Mouse (Mus musculus) heart, adult 2 months (tissue): ENCODE measurements around the gene Fam90a1a. TPM values are rescaled to one million over a fixed set of nuclear protein-coding genes. Genes with fewer than 3 reads are reported as not detected.
"Not testable (repeated sequence)": the region's sequence is repeated elsewhere in the genome, so short reads cannot be mapped to it uniquely, and the experiment has no call there.

Experiments
- DNase-seq, 2 experiments: peaks; one replicate each; pipeline ENCODE4 v3.0.0; 2021
- H3K27ac ChIP-seq: fragments of 200-600 bp; 2 replicates; pipeline ENCODE4 v1.8.1; 2022
- H3K27me3 ChIP-seq: fragments of 200-500 bp; 2 replicates; pipeline ENCODE4 v1.6.1; 2012; ENCODE audit warnings: mild to moderate bottlenecking, low read length, inconsistent platforms, mixed read lengths; ENCODE audit not compliant: control insufficient read depth, insufficient read depth
- H3K36me3 ChIP-seq: fragments of 200-500 bp; 2 replicates; pipeline ENCODE4 v1.6.1; 2012; ENCODE audit warnings: low read length, inconsistent platforms; ENCODE audit not compliant: control insufficient read depth, insufficient read depth
- H3K4me1 ChIP-seq: fragments of 200-500 bp; 2 replicates; pipeline ENCODE4 v1.6.1; 2011; ENCODE audit warnings: low read length; ENCODE audit not compliant: control insufficient read depth, insufficient read depth
- H3K4me3 ChIP-seq: fragments of 200-600 bp; 2 replicates; pipeline ENCODE4 v1.8.1; 2022
- H3K79me2 ChIP-seq: fragments of 200-500 bp; replicated peaks from 2 replicates; pipeline ENCODE4 v1.6.1; 2012; ENCODE audit warnings: mild to moderate bottlenecking, inconsistent platforms, low read length, moderate library complexity, mixed read lengths; ENCODE audit not compliant: control insufficient read depth, insufficient read depth
- H3K9ac ChIP-seq: fragments of 200-500 bp; 2 replicates; pipeline ENCODE4 v1.6.1; 2012; ENCODE audit warnings: low read depth, mild to moderate bottlenecking, control low read depth, inconsistent platforms, low read length, mixed read lengths
- CTCF ChIP-seq: fragments of 200-600 bp; IDR thresholded peaks from 2 replicates; pipeline ENCODE4 v1.8.1; 2022; ENCODE audit warnings: antibody characterized with exemption, mild to moderate bottlenecking, moderate library complexity
- EP300 ChIP-seq: fragments of 200-500 bp; IDR thresholded peaks from 2 replicates; pipeline ENCODE4 v1.6.1; 2011; ENCODE audit warnings: low read depth, low read length, control low read depth; ENCODE audit not compliant: insufficient read depth
- POLR2A ChIP-seq: fragments of 200-500 bp; IDR thresholded peaks from 2 replicates; pipeline ENCODE4 v1.6.1; 2011; ENCODE audit warnings: mild to moderate bottlenecking, low read depth, low read length, control low read depth; ENCODE audit not compliant: insufficient read depth
- WGBS: fragments of 180-500 bp; shearing (Covaris S2); methylation state at CpG from one replicate; pipeline ENCODE4 v1.1.7; 2018; 5-methylcytosine and 5-hydroxymethylcytosine counted together
- intact Hi-C: fragments of 180-260 bp; cut with DNase I; formaldehyde crosslinking; loops from one replicate; pipeline ENCODE4 v1.15.1; 2025
- long read RNA-seq: library from polyadenylated mRNA; stranded (forward); transcript quantifications from one replicate; pipeline ENCODE4 v2.0.0, GENCODE M21; 2021
- polyA plus RNA-seq: library from polyadenylated mRNA; depleted of rRNA; stranded (reverse); fragments of >200 nt; gene quantifications from 2 replicates; pipeline ENCODE4 v1.2.3, GENCODE M21; 2012; rRNA removed
- total RNA-seq, 2 experiments: library from RNA; stranded (reverse); gene quantifications; 2 replicates each; pipeline ENCODE4 v1.2.3; 2021

Fam90a1a gene
- total RNA-seq, result not detected
- not detected in 2 replicates for polyA plus RNA-seq
- long read RNA-seq, result 0 reads

DNA sequence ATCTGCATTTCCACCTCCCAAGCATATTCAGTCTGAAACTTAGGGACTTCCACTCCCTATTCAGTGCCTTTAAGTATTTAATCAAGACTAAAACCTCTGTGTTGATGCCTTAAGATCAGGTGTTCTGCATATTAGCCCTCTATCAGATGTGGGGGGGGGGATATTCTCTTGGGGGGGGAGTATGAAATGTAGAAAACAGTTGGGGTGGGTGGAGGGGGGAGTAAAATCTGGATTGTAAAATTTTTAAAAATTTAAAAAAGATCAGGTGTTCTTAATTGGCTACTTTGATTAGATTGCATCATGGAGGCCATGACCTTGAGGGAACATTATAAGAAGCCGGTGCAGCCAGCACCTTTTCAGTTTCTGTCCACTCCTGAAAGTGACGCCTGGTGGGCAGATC, at the start of gene Fam90a1a:
TSS of gene Fam90a1a (plus strand) at position 301 of the 400 bp plus-strand sequence.
- 87% methylated on average over 2 of the region's 2 CpGs for WGBS
- H3K36me3 ChIP-seq, result no peaks in the 10 kb centered on the region

DNA sequence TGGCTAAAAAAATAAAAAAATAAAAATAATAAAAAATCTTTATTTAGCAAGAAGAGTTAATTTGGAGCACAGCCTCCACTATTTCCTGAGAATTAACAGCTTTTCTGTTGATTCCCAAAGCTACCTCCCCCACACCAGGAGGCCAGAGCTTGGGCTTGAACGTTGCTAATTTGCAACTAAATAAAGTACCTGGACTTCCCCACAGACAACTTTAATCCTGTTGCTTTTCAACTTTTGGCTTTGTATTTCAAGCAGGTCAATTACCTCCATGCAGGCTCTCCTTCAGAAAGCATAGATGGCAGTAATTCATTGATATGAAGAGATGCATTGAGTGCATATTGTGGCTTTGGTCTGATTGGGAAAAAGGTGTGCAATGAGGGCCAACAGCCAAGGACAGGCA, 46.6 kb upstream of the Fam90a1a start:
- WGBS, result 4% methylated on average over 1 of the region's 1 CpGs

More for the DNA sequence above, at the start of gene Fam90a1a:
- Histone ChIP-seq H3K4me1 (no peaks in the 10 kb centered on the region), H3K27me3 (no peaks in the 10 kb centered on the region), H3K27ac (no peak within 1 kb of the TSS), H3K9ac (no peak within 1 kb of the TSS), H3K79me2 (no peaks in the 10 kb centered on the region), H3K4me3 (no peak within 1 kb of the TSS)
- intact Hi-C loops, result no loop called here
- DNase-seq, result no peak
- no peak for TF ChIP-seq CTCF
- TF ChIP-seq EP300, result no peak
- TF ChIP-seq POLR2A, result no peak

DNA sequence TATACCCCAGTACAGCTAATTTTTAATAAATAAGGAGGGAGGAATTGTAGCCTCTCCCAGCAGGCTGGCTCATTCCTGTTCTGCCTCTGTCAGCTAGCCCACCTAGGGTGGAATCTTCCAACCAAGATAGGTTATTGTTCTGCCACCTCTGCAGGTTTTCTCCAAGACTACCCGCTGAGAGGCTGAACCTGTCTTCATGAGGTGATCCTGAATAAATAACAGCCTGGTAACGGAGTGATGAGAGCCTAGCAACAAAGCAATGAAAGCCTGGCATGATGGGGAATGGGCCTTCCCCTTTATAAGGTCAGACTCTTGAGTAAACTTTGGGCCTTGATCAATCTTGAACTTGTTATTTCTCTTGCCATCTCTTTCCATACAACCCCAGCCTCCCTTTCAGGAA, 46.0 kb upstream of the Fam90a1a start:
- Histone ChIP-seq H3K9ac (no peak overlapping the region), H3K27ac (no peak overlapping the region), H3K4me1 (no peaks in the 10 kb centered on the region), H3K27me3 (no peaks in the 10 kb centered on the region), H3K36me3 (no peaks in the 10 kb centered on the region), H3K79me2 (no peaks in the 10 kb centered on the region), H3K4me3 (no peak overlapping the region)
- 33% methylated on average over 2 of the region's 2 CpGs for WGBS
- DNase-seq, result no peak
- TF ChIP-seq POLR2A (no peak), CTCF (no peak), EP300 (no peak)
- intact Hi-C loops, result no loop called here

More for the DNA sequence above, 46.6 kb upstream of the Fam90a1a start:
- no peaks in the 10 kb centered on the region for H3K36me3 ChIP-seq
- H3K4me1 ChIP-seq, result no peaks in the 10 kb centered on the region
- no peak overlapping the region for H3K9ac ChIP-seq
- H3K27ac ChIP-seq, result no peak overlapping the region
- no peak for DNase-seq
- no peaks in the 10 kb centered on the region for H3K27me3 ChIP-seq
- TF ChIP-seq CTCF, result no peak
- TF ChIP-seq EP300, result no peak
- no peak for TF ChIP-seq POLR2A
- H3K4me3 ChIP-seq, result no peak overlapping the region
- no peaks in the 10 kb centered on the region for H3K79me2 ChIP-seq
- intact Hi-C loops, result no loop called here

DNA sequence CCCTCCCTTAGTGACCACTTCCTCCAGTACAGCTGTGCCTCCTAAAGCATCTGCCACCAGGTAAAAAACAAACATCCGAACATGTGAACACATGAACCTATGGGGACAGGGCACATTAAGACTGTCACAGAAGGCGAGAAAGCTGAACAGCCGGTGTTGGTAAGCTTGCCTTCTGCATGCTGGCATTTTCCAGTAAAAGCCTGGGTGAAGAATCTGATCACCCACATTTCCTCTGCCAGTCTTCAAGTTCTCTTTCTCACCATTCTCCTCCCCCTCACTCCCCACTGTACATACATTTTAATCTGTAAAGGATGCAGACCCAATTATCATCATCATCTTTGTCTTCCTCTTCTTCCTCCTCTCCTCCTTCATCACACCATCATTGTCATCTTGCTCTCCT, 42.9 kb upstream of the Fam90a1a start:
- no peaks in the 10 kb centered on the region for H3K36me3 ChIP-seq
- H3K4me1 ChIP-seq, result no peaks in the 10 kb centered on the region
- no peak overlapping the region for H3K9ac ChIP-seq
- intact Hi-C loops, result no loop called here
- WGBS, result 73% methylated on average over 3 of the region's 3 CpGs
- no peak overlapping the region for H3K27ac ChIP-seq
- no peaks in the 10 kb centered on the region for H3K79me2 ChIP-seq
- DNase-seq, result no peak
- no peak overlapping the region for H3K4me3 ChIP-seq
- H3K27me3 ChIP-seq, result no peaks in the 10 kb centered on the region
- TF ChIP-seq EP300 (no peak), CTCF (no peak), POLR2A (no peak)

DNA sequence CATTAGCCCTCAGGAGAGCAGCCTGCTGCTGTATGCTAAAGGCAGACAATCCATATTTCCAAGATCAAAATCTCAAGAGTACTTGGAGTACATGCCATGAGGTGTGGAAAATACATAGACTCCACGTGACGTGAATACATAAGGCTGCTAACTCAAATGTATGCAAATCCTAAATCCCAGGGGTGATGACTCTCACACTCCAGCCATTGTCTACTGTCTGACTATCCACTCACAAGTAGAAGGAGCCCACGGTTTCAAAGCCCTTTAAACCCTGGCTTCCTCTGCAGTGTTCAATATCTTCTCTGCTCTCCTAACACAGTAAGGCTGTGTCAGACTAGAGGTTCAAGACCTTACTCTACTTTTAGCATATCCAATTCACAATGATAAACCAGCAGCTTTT, 27.8 kb upstream of the Fam90a1a start:
- H3K27ac ChIP-seq, H3K27me3 ChIP-seq, H3K79me2 ChIP-seq, H3K36me3 ChIP-seq, H3K4me1 ChIP-seq, intact Hi-C loops, H3K9ac ChIP-seq, DNase-seq, H3K4me3 ChIP-seq: not testable (repeated sequence)
- WGBS, result 65% methylated on average over 3 of the region's 3 CpGs

DNA sequence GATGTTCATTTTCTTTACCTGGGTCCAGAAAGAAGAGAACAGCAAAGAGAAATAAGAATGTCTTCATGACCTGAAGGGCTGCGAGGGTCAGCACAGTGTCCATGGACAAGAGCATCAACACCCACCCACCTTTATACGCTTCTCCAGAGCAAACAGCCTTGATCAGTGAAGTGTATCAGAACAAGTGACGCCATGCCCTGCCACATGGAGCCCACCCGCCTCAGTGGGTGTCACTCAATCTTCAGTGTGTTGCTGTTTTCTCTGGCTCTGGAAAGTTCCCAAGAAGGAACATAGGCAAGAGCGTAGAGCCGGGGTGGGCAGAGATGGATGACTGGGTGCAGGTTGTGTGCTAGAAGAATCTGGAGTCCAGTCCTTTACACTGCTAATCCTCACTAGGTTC, 25.9 kb upstream of the Fam90a1a start, which contains the start of gene Defb15:
TSS of gene Defb15 (minus strand) at position 101 of the 400 bp plus-strand sequence.
- WGBS, result 86% methylated on average over 6 of the region's 6 CpGs
- H3K9ac ChIP-seq, result no peak within 1 kb of the TSS
- no peak for DNase-seq
- TF ChIP-seq POLR2A, result no peak
- H3K4me1 ChIP-seq, result no peaks in the 10 kb centered on the region
- no peaks in the 10 kb centered on the region for H3K36me3 ChIP-seq
- no peaks in the 10 kb centered on the region for H3K79me2 ChIP-seq
- no peak within 1 kb of the TSS for H3K4me3 ChIP-seq
- no peak within 1 kb of the TSS for H3K27ac ChIP-seq
- intact Hi-C loops, result no loop called here
- no peaks in the 10 kb centered on the region for H3K27me3 ChIP-seq

DNA sequence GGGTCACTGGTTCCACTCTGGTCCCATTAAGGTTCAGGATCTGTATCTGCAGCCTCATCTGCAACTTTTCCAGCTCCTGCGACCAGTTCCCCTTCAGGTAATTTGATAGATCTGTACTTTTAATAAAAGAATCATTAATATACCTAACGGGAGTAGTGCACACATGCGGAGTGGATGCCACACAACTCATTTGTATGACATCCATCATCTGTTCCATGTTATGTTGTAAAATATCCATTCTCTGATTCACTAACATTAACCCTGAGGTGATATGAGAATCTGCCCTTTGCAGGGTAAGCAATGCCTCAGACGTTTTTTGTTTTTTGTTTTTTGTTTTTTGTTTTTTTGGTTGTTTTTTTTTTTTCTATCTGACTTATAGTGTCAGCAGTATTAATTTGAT, 20.5 kb upstream of the Fam90a1a start, which contains the start of gene Defb35:
TSS of gene Defb35 (plus strand) at position 301 of the 400 bp plus-strand sequence.
- H3K27me3 ChIP-seq, H3K36me3 ChIP-seq, H3K4me1 ChIP-seq, H3K4me3 ChIP-seq, intact Hi-C loops, H3K27ac ChIP-seq, H3K9ac ChIP-seq, H3K79me2 ChIP-seq, DNase-seq: not testable (repeated sequence)
- WGBS, result 72% methylated on average over 4 of the region's 4 CpGs
